Mouse (Mus musculus): ENCODE measurements around the gene Dpp9. TPM values are rescaled to one million over a fixed set of nuclear protein-coding genes. Genes with fewer than 3 reads are reported as not detected.
A peak's percentile ranks its signal among the peaks of the same experiment; 100 is the strongest.

Gene Dpp9
- total and polyA plus RNA-seq, 2 experiments from 2014 or later = 19.5 to 21.9 TPM

DNA sequence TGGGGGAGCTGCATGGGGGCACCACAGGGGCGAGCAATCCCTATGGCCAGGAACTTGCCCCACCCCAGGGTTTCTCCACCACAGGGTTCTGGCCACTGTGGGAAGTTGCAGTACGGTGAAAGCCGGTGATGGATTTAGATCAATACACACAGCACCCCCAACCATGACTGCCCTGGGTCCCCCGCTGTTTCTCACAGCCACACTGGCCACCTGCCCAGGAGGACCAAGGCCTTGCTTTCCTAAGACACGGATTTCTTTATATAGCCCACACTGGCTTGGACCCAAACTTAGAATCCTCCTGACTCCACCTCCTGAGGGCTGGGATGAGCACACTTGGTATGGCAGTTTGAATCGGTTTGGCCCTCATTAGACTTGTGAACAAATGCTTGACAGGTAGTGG lies 27.4 kb downstream of the Dpp9 start:
- no peak for ATAC-seq
- 83% methylated on average over 6 of the region's 6 CpGs for WGBS
- Histone ChIP-seq H3K4me2 (ENCODE audit: low read depth) (no peak overlapping the region), H3K4me1 (ENCODE audit: insufficient read depth) (no peaks in the 10 kb centered on the region), H3K9me3 (ENCODE audit: low read length) (no peaks in the 10 kb centered on the region), H3K36me3 (ENCODE audit: insufficient read depth) (peaks cover 88% of the 10 kb centered on the region), H3K27ac (ENCODE audit: low read depth, low read length) (no peak overlapping the region), H3K9ac (no peak overlapping the region), H3K4me3 (ENCODE audit: low read depth, low read length) (no peak overlapping the region), H3K27me3 (ENCODE audit: insufficient read depth, low read length) (no peaks in the 10 kb centered on the region)
- no peak for DNase-seq
- no peak for TF ChIP-seq CTCF (IDR thresholded peaks at IDR 0.05; ENCODE audit: low read depth)

DNA sequence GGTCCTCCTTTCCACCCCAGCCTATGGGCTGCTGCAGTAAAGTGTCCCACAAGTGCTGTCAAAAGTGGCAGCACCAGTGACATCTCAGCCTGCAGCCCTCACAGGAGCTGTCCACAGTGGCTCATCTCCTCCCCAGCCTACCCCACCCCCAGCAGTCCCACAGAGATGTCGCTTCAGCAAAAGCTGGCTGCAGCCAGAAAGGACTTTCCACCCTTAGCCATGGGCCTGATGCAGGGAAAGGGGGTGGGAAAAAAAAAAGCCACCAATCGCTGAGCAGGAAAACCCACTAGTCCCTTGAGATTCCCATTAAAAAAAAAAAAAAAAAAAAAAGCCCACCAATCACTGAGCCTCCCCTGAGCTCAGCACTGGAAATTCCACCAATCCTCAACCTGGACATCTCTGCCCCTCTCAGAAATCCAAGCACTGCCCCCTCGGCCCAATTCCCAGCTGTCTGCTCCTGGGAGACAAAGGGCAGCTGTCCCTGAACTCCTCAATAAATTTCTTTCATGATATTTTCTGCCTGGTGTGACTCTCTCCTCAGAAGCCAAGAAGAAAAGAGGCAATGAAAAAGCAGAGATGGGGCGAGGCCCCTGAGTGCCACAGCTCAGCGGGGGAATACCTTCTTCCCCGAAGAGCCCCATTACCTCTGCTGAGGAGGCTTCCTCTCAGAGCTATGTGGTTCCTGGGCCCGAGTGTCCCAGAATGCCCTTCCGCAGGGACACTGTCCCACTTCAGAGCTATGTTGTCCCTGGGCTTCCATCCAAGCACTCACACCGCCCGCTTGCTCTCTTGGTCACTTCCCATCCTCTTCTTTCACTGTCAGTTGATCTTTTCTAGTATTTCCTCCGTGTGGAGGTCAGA lies 33.2 kb downstream of the Dpp9 start:
- no peak for TF ChIP-seq CTCF (IDR thresholded peaks at IDR 0.05; ENCODE audit: low read depth)
- no peak overlapping the region for H3K4me3 ChIP-seq (ENCODE audit: low read depth, low read length)
- H3K9ac ChIP-seq = no peak overlapping the region
- no peak for ATAC-seq
- WGBS = 37% methylated on average over 11 of the region's 11 CpGs
- no peak for DNase-seq
- H3K27me3 ChIP-seq (ENCODE audit: insufficient read depth, low read length) = no peaks in the 10 kb centered on the region
- no peaks in the 10 kb centered on the region for H3K9me3 ChIP-seq (ENCODE audit: low read length)
- H3K4me1 ChIP-seq (ENCODE audit: insufficient read depth) = peaks cover 9% of the 10 kb centered on the region
- peaks cover 44% of the 10 kb centered on the region for H3K36me3 ChIP-seq (ENCODE audit: insufficient read depth)
- H3K4me2 ChIP-seq (ENCODE audit: low read depth) = no peak overlapping the region
- H3K27ac ChIP-seq (ENCODE audit: low read depth, low read length) = peak overlapping the region; percentile 29; the same call in 1 of the 2 replicates

DNA sequence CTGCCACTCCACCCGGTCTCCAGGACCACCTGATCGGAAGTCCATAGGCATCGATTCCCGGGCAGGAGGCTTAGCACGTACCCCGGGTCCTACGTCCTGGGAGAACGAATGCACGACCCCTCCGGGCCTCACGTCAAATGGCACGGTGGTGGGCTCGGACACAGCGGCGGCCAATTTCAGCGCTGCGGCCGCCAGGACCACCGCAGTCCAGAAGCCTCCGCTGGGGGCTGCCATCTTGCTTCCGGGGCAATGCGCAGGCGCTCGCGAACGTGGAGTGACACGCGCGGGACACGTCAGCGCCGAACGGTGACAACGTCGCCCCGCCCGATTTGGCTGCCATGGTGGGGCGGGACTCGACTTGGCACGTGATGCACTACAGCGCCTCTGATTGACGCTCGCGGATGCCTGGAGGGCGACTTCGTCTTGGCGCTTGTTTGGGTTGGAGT lies 35.0 kb downstream of the Dpp9 start, which contains the start of gene Mydgf:
Mydgf (minus strand) TSS at position 263 of the 446 bp plus-strand sequence.
- TF ChIP-seq CTCF (IDR thresholded peaks at IDR 0.05; ENCODE audit: low read depth) = peak; percentile 35
- WGBS = 1% methylated on average over 47 of the region's 47 CpGs
- H3K9me3 ChIP-seq (ENCODE audit: low read length) = no peaks in the 10 kb centered on the region
- H3K9ac ChIP-seq = peak within 1 kb of the TSS; percentile 75
- H3K36me3 ChIP-seq (ENCODE audit: insufficient read depth) = peaks cover 48% of the 10 kb centered on the region
- peak within 1 kb of the TSS; percentile 91 for H3K4me2 ChIP-seq (ENCODE audit: low read depth)
- peak within 1 kb of the TSS; percentile 64 for H3K27ac ChIP-seq (ENCODE audit: low read depth, low read length)
- peak within 1 kb of the TSS; percentile 89 for H3K4me3 ChIP-seq (ENCODE audit: low read depth, low read length)
- peaks cover 9% of the 10 kb centered on the region for H3K4me1 ChIP-seq (ENCODE audit: insufficient read depth)
- ATAC-seq = peak; percentile 99
- DNase-seq = peak; percentile 98
- no peaks in the 10 kb centered on the region for H3K27me3 ChIP-seq (ENCODE audit: insufficient read depth, low read length)

DNA sequence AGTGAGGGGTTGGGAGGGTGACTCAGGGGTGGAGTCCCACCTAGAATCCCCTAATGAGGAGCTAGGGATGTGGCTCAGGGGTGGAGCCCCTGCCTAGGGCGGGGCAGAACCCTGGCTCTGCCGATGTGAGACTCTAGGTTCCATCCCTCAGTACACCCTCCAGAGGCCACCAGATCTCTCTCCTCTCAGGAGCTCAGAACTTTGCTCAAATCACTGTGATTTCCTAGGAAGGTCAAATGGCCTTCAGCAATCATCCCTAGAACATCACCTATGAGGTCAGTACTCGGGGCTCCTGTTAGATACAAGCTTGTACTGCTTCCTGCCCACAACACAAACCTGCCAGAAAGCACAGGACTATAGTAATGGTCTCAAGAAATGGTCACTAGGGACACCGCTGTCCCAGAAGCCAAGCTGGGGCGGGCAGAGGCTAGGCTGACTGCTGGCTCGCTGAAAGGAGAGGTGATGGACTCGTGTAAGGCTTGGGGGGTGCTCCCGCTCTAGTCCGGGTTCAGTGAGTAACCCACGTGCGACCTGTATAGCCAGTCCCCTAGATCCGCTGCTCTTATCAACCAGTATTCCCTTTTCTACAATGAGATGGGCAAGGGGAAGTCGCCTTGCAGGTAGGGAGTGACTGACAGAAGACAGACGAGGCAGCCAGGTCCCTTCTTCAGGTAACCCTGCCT lies 35.6 kb downstream of the Dpp9 start:
- Histone ChIP-seq H3K9ac (peak overlapping the region; percentile 75), H3K27me3 (ENCODE audit: insufficient read depth, low read length) (no peaks in the 10 kb centered on the region), H3K9me3 (ENCODE audit: low read length) (no peaks in the 10 kb centered on the region), H3K4me1 (ENCODE audit: insufficient read depth) (peaks cover 9% of the 10 kb centered on the region), H3K36me3 (ENCODE audit: insufficient read depth) (peaks cover 44% of the 10 kb centered on the region), H3K4me3 (ENCODE audit: low read depth, low read length) (peak overlapping the region; percentile 89), H3K4me2 (ENCODE audit: low read depth) (peak overlapping the region; percentile 91), H3K27ac (ENCODE audit: low read depth, low read length) (peak overlapping the region; percentile 64)
- DNase-seq (no peak), ATAC-seq (peak; percentile 35)
- 2% methylated on average over 14 of the region's 14 CpGs for WGBS
- no peak for TF ChIP-seq CTCF (IDR thresholded peaks at IDR 0.05; ENCODE audit: low read depth)

DNA sequence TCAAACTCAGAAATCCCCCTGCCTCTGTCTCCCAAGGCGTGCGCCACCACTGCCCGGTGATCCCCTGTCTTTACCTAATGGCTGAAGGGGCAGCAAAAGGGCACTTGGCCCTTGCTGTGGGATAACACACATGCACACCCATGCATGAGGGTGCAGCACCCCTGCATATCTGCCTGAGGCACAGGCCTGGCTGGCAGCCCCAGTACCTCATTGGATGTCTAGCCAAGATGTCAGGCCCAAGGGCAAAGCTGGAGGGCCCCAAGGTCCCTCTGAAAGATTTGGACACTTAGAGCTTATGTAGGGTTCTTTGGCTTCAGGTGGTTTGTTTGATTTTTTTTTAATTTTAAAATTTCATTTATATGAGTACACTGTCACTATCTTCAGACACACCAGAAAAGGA lies 43.3 kb downstream of the Dpp9 start:
- no peaks in the 10 kb centered on the region for H3K27me3 ChIP-seq (ENCODE audit: insufficient read depth, low read length)
- 95% methylated on average over 3 of the region's 3 CpGs for WGBS
- no peak for TF ChIP-seq CTCF (IDR thresholded peaks at IDR 0.05; ENCODE audit: low read depth)
- DNase-seq (no peak), ATAC-seq (no peak)
- no peak overlapping the region for H3K9ac ChIP-seq
- no peak overlapping the region for H3K4me2 ChIP-seq (ENCODE audit: low read depth)
- peaks cover 51% of the 10 kb centered on the region for H3K36me3 ChIP-seq (ENCODE audit: insufficient read depth)
- no peaks in the 10 kb centered on the region for H3K9me3 ChIP-seq (ENCODE audit: low read length)
- H3K4me3 ChIP-seq (ENCODE audit: low read depth, low read length) = no peak overlapping the region
- H3K27ac ChIP-seq (ENCODE audit: low read depth, low read length) = no peak overlapping the region
- no peaks in the 10 kb centered on the region for H3K4me1 ChIP-seq (ENCODE audit: insufficient read depth)

DNA sequence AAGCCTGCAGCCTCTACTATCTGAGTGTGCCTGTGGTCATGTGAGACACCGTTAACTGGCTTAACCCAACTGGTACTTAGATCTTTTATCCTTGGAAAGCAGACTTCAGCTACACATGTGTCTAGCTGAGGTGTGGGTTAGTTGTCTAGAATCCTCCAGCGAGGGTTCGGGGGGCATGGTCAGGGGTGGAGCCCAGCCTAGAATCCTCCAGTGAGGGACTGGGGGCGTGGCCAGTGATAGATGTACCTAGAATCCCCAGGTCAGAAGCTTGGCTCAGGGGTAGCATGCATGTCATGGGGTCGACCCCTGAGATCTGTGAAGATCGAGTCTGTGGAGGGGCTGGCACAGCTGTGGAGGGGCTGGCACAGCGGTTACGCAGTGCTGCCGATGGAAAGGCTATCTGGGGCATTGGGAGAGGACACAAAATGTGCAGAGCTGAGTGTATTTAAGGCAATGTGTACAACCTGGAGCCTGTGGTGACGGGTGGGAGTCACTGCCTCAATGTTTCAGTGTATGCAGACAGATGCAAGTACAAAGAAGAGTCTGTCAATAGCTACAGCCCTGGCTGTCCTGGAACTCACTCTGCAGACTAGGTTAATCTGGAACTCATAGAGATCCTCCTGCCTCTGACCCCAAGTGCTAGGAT lies 45.2 kb downstream of the Dpp9 start:
- Histone ChIP-seq H3K4me1 (ENCODE audit: insufficient read depth) (no peaks in the 10 kb centered on the region), H3K9me3 (ENCODE audit: low read length) (no peaks in the 10 kb centered on the region), H3K4me2 (ENCODE audit: low read depth) (no peak overlapping the region), H3K9ac (no peak overlapping the region), H3K27me3 (ENCODE audit: insufficient read depth, low read length) (no peaks in the 10 kb centered on the region), H3K4me3 (ENCODE audit: low read depth, low read length) (no peak overlapping the region), H3K36me3 (ENCODE audit: insufficient read depth) (peaks cover 34% of the 10 kb centered on the region), H3K27ac (ENCODE audit: low read depth, low read length) (no peak overlapping the region)
- ATAC-seq = no peak
- DNase-seq = no peak
- no peak for TF ChIP-seq CTCF (IDR thresholded peaks at IDR 0.05; ENCODE audit: low read depth)
- 62% methylated on average over 10 of the region's 10 CpGs for WGBS

Measured in forebrain, postnatal 0 days (tissue).